Mouse (Mus musculus): Measurements from ENCODE around the gene Klhl21. TPM values are rescaled to one million over a fixed set of nuclear protein-coding genes. Genes with fewer than 3 reads are reported as not detected.

The Klhl21 gene
- polyA plus RNA-seq, 1 experiment from 2014 or later = 12.0 TPM

DNA sequence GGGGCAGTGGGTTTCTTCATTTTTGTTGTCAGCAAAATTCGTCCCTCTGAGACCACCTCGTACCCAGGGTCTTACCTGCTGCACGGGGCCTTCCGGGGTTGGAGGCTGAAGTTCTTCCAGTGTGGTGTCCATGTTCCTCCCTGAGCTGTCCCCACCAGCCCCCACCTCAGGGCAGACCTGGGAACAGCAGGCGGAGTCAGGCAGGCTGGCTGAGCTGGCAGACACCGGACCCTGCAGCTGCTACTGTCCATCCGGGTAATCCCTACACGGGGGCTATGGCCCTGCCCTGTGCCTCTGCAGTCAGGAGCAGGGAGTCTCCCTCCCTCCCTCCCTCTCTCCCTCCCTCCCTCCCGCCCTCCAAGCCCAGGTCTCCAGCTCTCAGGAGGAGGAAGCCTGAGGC, 25.0 kb upstream of the Klhl21 start:
- H3K36me3 ChIP-seq = peaks cover 50% of the 10 kb centered on the region

DNA sequence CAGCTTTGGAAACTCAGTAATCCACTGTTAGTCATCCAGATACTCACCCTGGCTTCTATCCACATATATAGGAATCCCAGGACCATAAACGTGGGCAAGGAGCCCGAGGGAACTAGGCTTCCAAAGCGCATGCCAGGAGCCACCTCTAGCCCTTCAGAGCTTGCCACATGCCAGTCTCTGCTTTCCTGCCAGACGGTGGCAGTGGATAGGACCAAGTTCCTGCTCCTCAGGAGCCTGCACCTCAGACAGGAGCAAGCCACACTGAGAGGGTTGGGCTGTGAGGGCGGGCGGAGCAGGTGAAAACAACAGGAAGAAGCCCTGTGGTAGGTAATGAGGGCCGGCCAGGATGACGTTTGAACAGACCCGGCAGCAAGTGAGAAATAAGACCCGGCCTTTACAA, 22.7 kb upstream of the Klhl21 start:
- H3K36me3 ChIP-seq = peaks cover 37% of the 10 kb centered on the region
- H3K27me3 ChIP-seq (replicated peaks) = 0 out of 2 replicates have a peak, but pooled peaks cover 4% of the 10 kb centered on the region
- no peaks in the 10 kb centered on the region for H3K9me3 ChIP-seq (replicated peaks)
- no peak for ATAC-seq
- no peak overlapping the region for H3K4me3 ChIP-seq
- no peak overlapping the region for H3K9ac ChIP-seq
- peaks cover 57% of the 10 kb centered on the region for H3K4me1 ChIP-seq
- H3K27ac ChIP-seq = no peak overlapping the region
- no peak overlapping the region for H3K4me2 ChIP-seq
- WGBS (ENCODE audit: insufficient replicate concordance) = 49% methylated on average over 10 of the region's 10 CpGs

More for the DNA sequence above, 25.0 kb upstream of the Klhl21 start:
- Histone ChIP-seq H3K4me2 (peak overlapping the region; percentile 0; the same call in 1 of the 2 replicates), H3K4me3 (no peak overlapping the region), H3K27me3 (replicated peaks) (no peaks in the 10 kb centered on the region), H3K9ac (no peak overlapping the region), H3K9me3 (replicated peaks) (no peaks in the 10 kb centered on the region), H3K4me1 (peaks cover 46% of the 10 kb centered on the region), H3K27ac (peak overlapping the region; percentile 29; the same call in 1 of the 2 replicates)
- WGBS (ENCODE audit: insufficient replicate concordance) = 56% methylated on average over 8 of the region's 9 CpGs
- 0 out of 2 replicates have a peak, but pooled peaks have one; percentile 5 for ATAC-seq

- no peaks in the 10 kb centered on the region for H3K9me3 ChIP-seq (replicated peaks)
- peaks cover 10% of the 10 kb centered on the region; the same call in 1 of the 2 replicates for H3K27me3 ChIP-seq (replicated peaks)
- no peak overlapping the region for H3K4me2 ChIP-seq
- 63% methylated on average over 8 of the region's 8 CpGs for WGBS (ENCODE audit: insufficient replicate concordance)
- peaks cover 37% of the 10 kb centered on the region for H3K36me3 ChIP-seq
- H3K4me1 ChIP-seq = peaks cover 55% of the 10 kb centered on the region
- H3K9ac ChIP-seq = no peak overlapping the region
- H3K4me3 ChIP-seq = no peak overlapping the region
- no peak overlapping the region for H3K27ac ChIP-seq
- ATAC-seq = no peak
These were observed 22.0 kb upstream of the Klhl21 start for GRCm38 (mm10) chr4:151986650-151987049.

DNA sequence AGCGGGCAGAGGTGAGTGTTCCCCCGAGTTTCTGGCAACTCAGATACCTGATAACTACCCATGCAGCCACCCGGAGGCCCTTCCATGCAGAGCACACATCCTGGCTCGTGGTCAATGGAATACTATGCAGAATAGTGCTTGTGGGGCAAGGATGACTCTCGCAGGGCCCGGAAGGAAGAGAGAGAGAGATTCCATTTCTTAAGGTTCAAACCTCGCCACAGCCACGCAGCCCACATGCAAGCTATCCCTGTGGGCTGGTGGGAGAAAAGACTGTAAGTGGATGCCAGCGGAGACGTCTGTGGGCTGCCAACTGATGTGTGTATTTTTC, 20.6 kb upstream of the Klhl21 start:
- Histone ChIP-seq H3K4me3 (peak overlapping the region; percentile 86), H3K9ac (peak overlapping the region; percentile 88), H3K4me2 (peak overlapping the region; percentile 94), H3K9me3 (replicated peaks) (no peaks in the 10 kb centered on the region), H3K27me3 (replicated peaks) (peaks cover 22% of the 10 kb centered on the region), H3K36me3 (peaks cover 37% of the 10 kb centered on the region), H3K27ac (peak overlapping the region; percentile 83), H3K4me1 (peaks cover 50% of the 10 kb centered on the region)
- WGBS (ENCODE audit: insufficient replicate concordance) = 20% methylated on average over 10 of the region's 10 CpGs
- ATAC-seq = no peak

GRCm38 (mm10) chr4:151988342-151989109, 20.1 kb upstream of the Klhl21 start, which contains the start of gene Thap3:
Thap3 (minus strand) TSS chr4:151988997.
- Histone ChIP-seq H3K9me3 (replicated peaks) (no peaks in the 10 kb centered on the region), H3K4me2 (peak within 1 kb of the TSS; percentile 94), H3K9ac (peak within 1 kb of the TSS; percentile 88), H3K4me1 (peaks cover 45% of the 10 kb centered on the region), H3K4me3 (peak within 1 kb of the TSS; percentile 86), H3K27ac (peak within 1 kb of the TSS; percentile 83), H3K36me3 (peaks cover 37% of the 10 kb centered on the region), H3K27me3 (replicated peaks) (peaks cover 28% of the 10 kb centered on the region)
- peak; percentile 82 for ATAC-seq
- 1% methylated on average over 54 of the region's 54 CpGs for WGBS (ENCODE audit: insufficient replicate concordance)

GRCm38 (mm10) chr4:151989110-151989488, 19.5 kb upstream of the Klhl21 start:
- Histone ChIP-seq H3K36me3 (peaks cover 35% of the 10 kb centered on the region), H3K9me3 (replicated peaks) (no peaks in the 10 kb centered on the region), H3K4me3 (peak overlapping the region; percentile 86), H3K4me1 (peaks cover 45% of the 10 kb centered on the region), H3K27ac (peak overlapping the region; percentile 83), H3K27me3 (replicated peaks) (peaks cover 34% of the 10 kb centered on the region), H3K4me2 (peak overlapping the region; percentile 94), H3K9ac (peak overlapping the region; percentile 88)
- ATAC-seq = peak; percentile 4; the same call in 1 of the 2 replicates
- 40% methylated on average over 6 of the region's 6 CpGs for WGBS (ENCODE audit: insufficient replicate concordance)

DNA sequence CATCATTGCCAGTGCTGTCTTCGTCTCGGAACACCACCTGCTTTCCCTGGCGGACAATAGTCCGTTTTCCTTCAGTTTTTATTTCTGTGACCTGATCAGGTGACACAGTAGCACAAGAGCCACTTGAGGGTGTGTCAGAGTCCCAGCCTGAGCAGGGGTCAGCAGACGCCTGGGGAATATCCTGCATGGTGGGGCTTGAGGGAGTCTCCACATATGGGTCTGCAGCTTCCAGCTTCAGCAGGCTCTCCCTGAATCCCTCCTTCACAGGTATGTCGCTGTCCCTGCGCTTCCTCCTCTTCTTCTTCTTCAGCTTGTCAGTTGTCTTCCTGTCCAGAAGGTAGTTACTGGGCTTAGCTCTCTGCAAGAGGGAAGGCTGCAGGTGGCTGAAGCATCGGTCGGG, 16.5 kb upstream of the Klhl21 start:
- no peak for ATAC-seq
- Histone ChIP-seq H3K36me3 (peaks cover 31% of the 10 kb centered on the region), H3K4me1 (peaks cover 47% of the 10 kb centered on the region), H3K4me2 (no peak overlapping the region), H3K9ac (no peak overlapping the region), H3K27ac (no peak overlapping the region), H3K4me3 (no peak overlapping the region), H3K9me3 (replicated peaks) (no peaks in the 10 kb centered on the region), H3K27me3 (replicated peaks) (peaks cover 46% of the 10 kb centered on the region)
- 86% methylated on average over 9 of the region's 9 CpGs for WGBS (ENCODE audit: insufficient replicate concordance)

DNA sequence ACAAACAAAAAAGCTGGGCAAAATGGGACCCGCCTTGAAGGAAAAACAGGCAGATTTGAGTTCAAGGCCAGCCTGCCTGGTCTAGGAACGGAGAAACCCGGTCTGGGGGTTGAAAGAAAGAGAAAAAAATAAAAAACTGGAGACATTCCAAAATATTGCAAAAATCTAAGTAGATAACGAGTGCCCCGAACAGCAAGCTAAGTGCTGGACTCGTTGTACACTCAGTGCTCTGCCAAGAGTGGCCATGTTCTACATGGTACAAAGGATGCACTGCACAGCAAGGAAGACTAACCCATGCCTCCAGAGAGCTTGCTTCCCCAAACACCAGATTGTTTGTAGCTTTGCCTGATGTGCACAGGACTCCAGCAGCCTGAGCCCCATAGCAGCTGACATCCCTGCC, 15.6 kb upstream of the Klhl21 start:
- Histone ChIP-seq H3K27me3 (replicated peaks) (peaks cover 46% of the 10 kb centered on the region), H3K27ac (no peak overlapping the region), H3K9ac (no peak overlapping the region), H3K4me1 (peaks cover 47% of the 10 kb centered on the region), H3K4me2 (no peak overlapping the region), H3K4me3 (no peak overlapping the region), H3K36me3 (peaks cover 31% of the 10 kb centered on the region), H3K9me3 (replicated peaks) (no peaks in the 10 kb centered on the region)
- ATAC-seq = no peak
- WGBS (ENCODE audit: insufficient replicate concordance) = 74% methylated on average over 6 of the region's 6 CpGs

GRCm38 (mm10) chr4:151994228-151995171, 14.1 kb upstream of the Klhl21 start:
- no peaks in the 10 kb centered on the region for H3K9me3 ChIP-seq (replicated peaks)
- peaks cover 37% of the 10 kb centered on the region for H3K4me1 ChIP-seq
- WGBS (ENCODE audit: insufficient replicate concordance) = 1% methylated on average over 60 of the region's 61 CpGs
- H3K4me2 ChIP-seq = peak overlapping the region; percentile 94
- peaks cover 31% of the 10 kb centered on the region for H3K36me3 ChIP-seq
- peak overlapping the region; percentile 69 for H3K27ac ChIP-seq
- H3K4me3 ChIP-seq = peak overlapping the region; percentile 91
- peak overlapping the region; percentile 94 for H3K9ac ChIP-seq
- peaks cover 46% of the 10 kb centered on the region for H3K27me3 ChIP-seq (replicated peaks)
- ATAC-seq = no peak

- Histone ChIP-seq H3K4me3 (peak overlapping the region; percentile 91), H3K9ac (peak overlapping the region; percentile 94), H3K9me3 (replicated peaks) (no peaks in the 10 kb centered on the region), H3K36me3 (peaks cover 24% of the 10 kb centered on the region), H3K4me2 (peak overlapping the region; percentile 94), H3K27ac (peak overlapping the region; percentile 69), H3K27me3 (replicated peaks) (peaks cover 45% of the 10 kb centered on the region), H3K4me1 (peaks cover 32% of the 10 kb centered on the region)
- no peak; the same call in 1 of the 2 replicates for ATAC-seq
- WGBS (ENCODE audit: insufficient replicate concordance) = under 1% methylated on average over 75 of the region's 111 CpGs
These were observed 13.0 kb upstream of the Klhl21 start for GRCm38 (mm10) chr4:151995371-151996172.

All from liver, embryonic 12.5 days (tissue).